Comparison of ENCODE assay signal across 11 mouse cellular contexts in the genomic region with DNA sequence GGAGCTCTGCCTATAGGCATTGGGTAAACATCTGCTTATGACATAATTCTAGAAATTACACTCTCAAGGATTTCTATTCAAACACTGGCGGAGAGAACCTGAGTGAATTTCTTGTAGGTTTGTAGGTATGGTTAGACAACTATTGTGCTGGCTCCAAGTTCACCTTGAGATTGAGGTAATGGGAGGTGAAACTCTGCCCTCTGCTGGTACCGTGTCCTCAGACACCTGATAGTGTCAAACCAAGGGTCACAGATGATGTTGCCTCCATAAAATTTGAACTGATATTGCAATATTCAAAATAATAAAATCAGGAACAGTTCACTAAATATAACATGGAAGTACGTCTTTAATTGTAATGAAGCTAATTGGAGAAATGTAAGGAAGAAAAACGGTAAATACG. TPM values are rescaled to one million over a fixed set of nuclear protein-coding genes. Genes with fewer than 3 reads are reported as not detected.
A peak's percentile ranks its signal among the peaks of the same experiment; 100 is the strongest.
DNase-seq lines count a peak whose midpoint lies in the region; ATAC-seq lines count a peak whose summit lies in the region.
"Had no signal": no experiment of that assay in that cellular context is flagged by ENCODE, and none has a peak within 500 bp of the region (broad histone marks: within the 10 kb centered on the region; RNA-seq: fewer than 3 reads in every experiment).

No protein-coding gene starts in this region.

- 54% methylated on average over 5 of the region's 5 CpGs for WGBS in heart, embryonic 11.5 days (ENCODE audit: insufficient replicate concordance)
- WGBS in large intestine, adult 2 months, result 63% methylated on average over 5 of the region's 5 CpGs

- H3K4me3 ChIP-seq in heart, embryonic 11.5 days (ENCODE audit: low read depth, low read length), result no peak overlapping the region
- H3K4me3 ChIP-seq: midbrain, embryonic 13.5 days had no signal

- H3K27ac ChIP-seq in heart, embryonic 11.5 days (ENCODE audit: low read depth, low read length), result no peak overlapping the region
- H3K27ac ChIP-seq: midbrain, embryonic 13.5 days had no signal

- no peaks in the 10 kb centered on the region for H3K4me1 ChIP-seq in heart, embryonic 11.5 days (ENCODE audit: control insufficient read depth, insufficient read depth, low read length)
- H3K4me1 ChIP-seq: midbrain, embryonic 13.5 days had no signal

- ATAC-seq in heart, embryonic 11.5 days (replicated peaks; ENCODE audit: insufficient number of reproducible peaks, low FRiP score, low TSS enrichment), result no peak
- ATAC-seq: midbrain, embryonic 13.5 days had no signal

- H3K9me3 ChIP-seq in heart, embryonic 11.5 days (replicated peaks; ENCODE audit: control insufficient read depth, low read length), result no peaks in the 10 kb centered on the region
- H3K9me3 ChIP-seq: midbrain, embryonic 13.5 days had no signal

- no peak overlapping the region for H3K4me2 ChIP-seq in heart, embryonic 11.5 days
- H3K4me2 ChIP-seq: midbrain, embryonic 13.5 days had no signal

- H3K27me3 ChIP-seq in heart, embryonic 11.5 days (ENCODE audit: control insufficient read depth, insufficient read depth, low read length), result no peaks in the 10 kb centered on the region
- H3K27me3 ChIP-seq: midbrain, embryonic 13.5 days had no signal

- no peak overlapping the region for H3K9ac ChIP-seq in heart, embryonic 11.5 days (ENCODE audit: low read depth, low read length)
- H3K9ac ChIP-seq: midbrain, embryonic 13.5 days had no signal

- peak; percentile 7 for DNase-seq in heart, postnatal 4 days
- DNase-seq in 416B (ENCODE audit: low read depth), result peak; percentile 67
- DNase-seq in T-cell, adult 2 months (ENCODE audit: low spot score), result peak; percentile 1
- DNase-seq in large intestine, adult 2 months (ENCODE audit: low read depth, low spot score), result peak; percentile 18
- no peak for DNase-seq in B cell, adult 2 months
- DNase-seq in left cerebral cortex, adult 8-10 months (ENCODE audit: low spot score in 2 of 2), result no peak
- no peak for DNase-seq in cerebellum, postnatal 36 days

- H3K36me3 ChIP-seq in heart, embryonic 11.5 days (ENCODE audit: control insufficient read depth, insufficient read depth, low read length), result no peaks in the 10 kb centered on the region
- H3K36me3 ChIP-seq: midbrain, embryonic 13.5 days had no signal

RNA-seq across cellular contexts. Expression of a gene that starts 32.3 kb away (rescaled TPM):
- total RNA-seq in heart, postnatal 4 days (2021), result not detected
- polyA plus RNA-seq in heart, embryonic 11.5 days (2014; fragmentation: Nextera tagmentation; extraction: Ambion mirVana), result 0.10 TPM in 1 of 2 replicates, not detected in the other
- polyA plus RNA-seq in large intestine, adult 2 months (2012; rRNA removed), result 0.12 and 0.27 TPM in 2 replicates
- total RNA-seq in left cerebral cortex, adult 8-10 months (2022), result under 1 TPM in 3 of 4 experiments, not detected in 1; 0.21 to 0.39 (median 0.36) TPM
- total RNA-seq: heart, adult 18-20 months; layer of hippocampus, postnatal 14 days had no signal
- polyA plus RNA-seq: midbrain, embryonic 13.5 days had no signal

RNA-seq across cellular contexts. Expression of a gene that starts 59.1 kb away (rescaled TPM):
- total RNA-seq in heart, postnatal 4 days (2021), result not detected
- not detected in 2 replicates for polyA plus RNA-seq in heart, embryonic 11.5 days (2014; fragmentation: Nextera tagmentation; extraction: Ambion mirVana)
- 0.14 TPM in 2 replicates for polyA plus RNA-seq in large intestine, adult 2 months (2012; rRNA removed)
- total RNA-seq in left cerebral cortex, adult 8-10 months (2022), result under 1 TPM in 2 of 4 experiments, not detected in 2; 0.13 to 0.14 TPM
- total RNA-seq: heart, adult 18-20 months; layer of hippocampus, postnatal 14 days had no signal

Comparison
In these comparisons a context has a peak if more than half of its experiments do, and no peak if none do; other contexts are left out.
1. DNase-seq: peak in heart, postnatal 4 days (single experiment), 416B (single experiment), T-cell, adult 2 months (single experiment) and large intestine, adult 2 months (single experiment); none in B cell, adult 2 months (0 of 2), left cerebral cortex, adult 8-10 months (0 of 2) and cerebellum, postnatal 36 days (0 of 2).